Mouse (Mus musculus) liver, postnatal 0 days (tissue): ENCODE data around the gene Rhoq. TPM values are rescaled to one million over a fixed set of nuclear protein-coding genes. Genes with fewer than 3 reads are reported as not detected.

ENCODE experiments used
- ATAC-seq: fragments of 200-750 bp; cut with Nextera tagmentation; 2 replicates; pipeline ENCODE4 v1.8.0; 2017; ENCODE audit warnings: mild to moderate bottlenecking, moderate library complexity
- DNase-seq: peaks from one replicate; pipeline ENCODE4 v3.0.0-alpha.2; 2016
- H3K27ac ChIP-seq: fragments of 300-500 bp; sonication (generic); 2 replicates; pipeline ENCODE4 v1.5.1; 2014; ENCODE audit warnings: antibody characterized with exemption, moderate library complexity, mild to moderate bottlenecking, low read depth
- H3K27me3 ChIP-seq: fragments of 300-500 bp; sonication (generic); 2 replicates; pipeline ENCODE4 v1.6.1; 2014; ENCODE audit warnings: low read length, control low read depth, mixed read lengths; ENCODE audit not compliant: insufficient read depth
- H3K36me3 ChIP-seq: fragments of 300-500 bp; sonication (generic); replicated peaks from 2 replicates; pipeline ENCODE4 v1.6.1; 2014; ENCODE audit warnings: mild to moderate bottlenecking, control low read depth, low read length, moderate library complexity, mixed read lengths; ENCODE audit not compliant: insufficient read depth
- H3K4me1 ChIP-seq: fragments of 300-500 bp; sonication (generic); 2 replicates; pipeline ENCODE4 v1.6.1; 2014; ENCODE audit warnings: antibody characterized with exemption, mild to moderate bottlenecking, control low read depth; ENCODE audit not compliant: insufficient read depth
- H3K4me2 ChIP-seq: fragments of 300-500 bp; sonication (generic); 2 replicates; pipeline ENCODE4 v1.6.1; 2014; ENCODE audit warnings: low read depth, mild to moderate bottlenecking, low read length, moderate library complexity, mixed read lengths
- H3K4me3 ChIP-seq: fragments of 300-500 bp; sonication (generic); 2 replicates; pipeline ENCODE4 v1.5.1; 2014; ENCODE audit warnings: low read depth, low read length
- H3K9ac ChIP-seq: fragments of 300-500 bp; sonication (generic); replicated peaks from 2 replicates; pipeline ENCODE4 v1.6.1; 2014; ENCODE audit warnings: mild to moderate bottlenecking, moderate library complexity
- H3K9me3 ChIP-seq: fragments of 300-500 bp; sonication (generic); 2 replicates; pipeline ENCODE4 v1.6.1; 2016; ENCODE audit warnings: mild to moderate bottlenecking, control low read depth, low read length, mixed read lengths
- CTCF ChIP-seq: sonication (generic); IDR thresholded peaks from 2 replicates; pipeline ENCODE4 v1.5.1; 2016; ENCODE audit warnings: antibody characterized with exemption, low read depth
- EP300 ChIP-seq: IDR thresholded peaks from 2 replicates; pipeline ENCODE4 v1.6.1; 2016; ENCODE audit warnings: antibody characterized with exemption, low read depth, mild to moderate bottlenecking
- WGBS: fragments of 180-500 bp; shearing (Covaris S2); extraction: QIAGEN DNeasy Blood & Tissue Kit; methylation state at CpG from one replicate; pipeline ENCODE4 v1.1.7; 2014; ENCODE audit not compliant: insufficient replicate concordance; 5-methylcytosine and 5-hydroxymethylcytosine counted together
- polyA plus RNA-seq: library from polyadenylated mRNA; unstranded; fragments of >200 nt; fragmentation: Nextera tagmentation; extraction: Ambion mirVana; gene quantifications from 2 replicates; pipeline ENCODE4 v1.2.1, GENCODE M21; 2015

Gene Rhoq
- polyA plus RNA-seq, 1 experiment from 2014 or later = 1.6 TPM

DNA sequence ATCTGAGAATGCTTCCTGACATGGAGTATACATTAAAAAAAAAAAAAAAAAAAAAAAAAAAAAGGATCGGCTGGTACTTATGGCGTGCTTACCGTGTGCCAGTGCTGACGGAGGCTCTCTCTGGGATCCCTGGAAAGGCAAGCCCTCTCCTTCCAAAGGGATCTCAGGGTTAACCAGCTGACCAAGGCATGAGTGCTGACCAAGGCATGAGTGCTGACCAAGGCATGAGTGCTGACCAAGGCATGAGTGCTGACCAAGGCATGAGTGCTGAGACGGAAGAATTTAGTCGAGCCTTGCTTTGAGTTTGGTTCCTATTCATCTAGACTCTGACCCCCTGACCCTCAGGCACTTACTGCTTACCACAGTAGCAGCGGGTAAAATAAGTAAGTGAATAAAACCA, 24.2 kb upstream of the Rhoq start:
- 76% methylated on average over 7 of the region's 7 CpGs for WGBS
- no peak overlapping the region for H3K27ac ChIP-seq
- H3K9ac ChIP-seq = no peak overlapping the region
- no peaks in the 10 kb centered on the region for H3K36me3 ChIP-seq
- H3K4me1 ChIP-seq = no peaks in the 10 kb centered on the region; the same call in 1 of the 2 replicates
- DNase-seq (no peak), ATAC-seq (no peak)
- H3K4me3 ChIP-seq = no peak overlapping the region
- H3K4me2 ChIP-seq = no peak overlapping the region
- H3K9me3 ChIP-seq = no peaks in the 10 kb centered on the region
- TF ChIP-seq EP300 (no peak), CTCF (no peak)
- H3K27me3 ChIP-seq = no peaks in the 10 kb centered on the region

DNA sequence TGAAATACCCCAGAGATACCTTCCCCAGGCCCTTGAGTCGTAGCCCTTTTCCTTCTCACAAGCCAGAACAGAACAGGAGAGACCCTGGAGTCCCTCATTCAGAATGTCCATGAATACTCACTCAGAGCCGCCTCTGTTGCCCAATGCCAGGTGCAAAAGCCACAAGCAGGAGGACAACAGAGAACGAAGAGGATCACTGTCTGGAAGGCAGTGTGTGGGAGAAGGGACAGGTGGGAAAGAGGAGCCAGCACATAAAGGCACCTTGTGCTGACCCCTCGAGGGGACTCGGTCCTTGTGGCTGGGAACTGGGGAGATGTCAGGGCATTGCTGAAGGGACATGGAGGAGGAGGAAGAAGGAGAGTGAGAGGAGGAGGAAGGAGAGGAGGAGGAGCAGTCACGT, 20.8 kb upstream of the Rhoq start:
- no peak for ATAC-seq
- Histone ChIP-seq H3K27ac (no peak overlapping the region), H3K9ac (no peak overlapping the region), H3K27me3 (no peaks in the 10 kb centered on the region), H3K9me3 (no peaks in the 10 kb centered on the region), H3K4me1 (no peaks in the 10 kb centered on the region; the same call in 1 of the 2 replicates), H3K36me3 (no peaks in the 10 kb centered on the region), H3K4me2 (no peak overlapping the region), H3K4me3 (no peak overlapping the region)
- WGBS = 55% methylated on average over 6 of the region's 6 CpGs
- DNase-seq = no peak
- TF ChIP-seq EP300 (no peak), CTCF (no peak)

DNA sequence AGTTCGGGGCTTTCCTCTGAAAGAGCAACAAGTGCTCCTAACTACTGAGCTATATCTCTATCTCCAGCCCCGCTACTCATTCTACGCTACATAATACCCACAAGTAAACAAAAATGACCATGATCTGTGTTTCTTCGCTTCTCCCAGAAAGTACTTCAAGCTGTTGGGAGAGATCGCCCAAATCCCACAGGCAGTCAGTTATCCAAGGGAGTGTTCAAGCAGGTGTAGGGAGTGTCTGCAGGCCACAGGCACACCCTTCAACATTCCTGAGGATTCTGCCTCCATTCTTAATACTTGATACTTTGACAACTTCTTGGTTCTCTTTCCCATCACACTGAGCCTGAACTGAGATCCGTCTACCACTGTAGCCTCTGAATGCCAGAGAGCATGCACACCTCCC, 19.7 kb upstream of the Rhoq start:
- DNase-seq (no peak), ATAC-seq (no peak)
- WGBS = 77% methylated on average over 6 of the region's 6 CpGs
- H3K4me1 ChIP-seq = no peaks in the 10 kb centered on the region; the same call in 1 of the 2 replicates
- no peak overlapping the region for H3K4me3 ChIP-seq
- H3K27me3 ChIP-seq = no peaks in the 10 kb centered on the region
- no peak overlapping the region for H3K27ac ChIP-seq
- no peak overlapping the region for H3K9ac ChIP-seq
- no peak overlapping the region for H3K4me2 ChIP-seq
- no peaks in the 10 kb centered on the region for H3K36me3 ChIP-seq
- no peak for TF ChIP-seq CTCF
- TF ChIP-seq EP300 = no peak
- H3K9me3 ChIP-seq = no peaks in the 10 kb centered on the region

DNA sequence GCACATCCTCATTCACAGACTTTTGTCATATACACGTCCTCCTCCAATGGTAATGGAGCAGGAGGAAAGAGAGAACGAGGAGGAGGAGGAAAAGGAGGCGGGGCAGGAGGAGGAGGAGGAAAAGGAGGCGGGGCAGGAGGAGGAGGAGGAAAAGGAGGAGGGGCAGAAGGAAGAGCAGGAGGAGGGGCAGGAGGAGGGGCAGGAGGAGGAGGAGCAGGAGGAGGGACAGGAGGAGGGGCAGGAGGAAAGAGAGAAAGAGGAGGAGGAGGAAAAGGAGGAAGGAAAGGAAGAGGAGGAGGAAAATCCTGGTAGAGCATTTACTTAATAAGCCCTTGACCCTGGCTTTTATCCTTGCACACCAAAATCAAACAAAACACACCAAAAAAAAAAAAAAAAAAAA, 16.8 kb upstream of the Rhoq start:
- 56% methylated on average over 4 of the region's 4 CpGs for WGBS
- no peak for ATAC-seq
- Histone ChIP-seq H3K9me3 (no peaks in the 10 kb centered on the region), H3K9ac (no peak overlapping the region), H3K27ac (no peak overlapping the region), H3K4me1 (no peaks in the 10 kb centered on the region), H3K4me3 (no peak overlapping the region), H3K36me3 (no peaks in the 10 kb centered on the region), H3K27me3 (no peaks in the 10 kb centered on the region), H3K4me2 (no peak overlapping the region)
- no peak for DNase-seq
- TF ChIP-seq EP300 (no peak), CTCF (no peak)

DNA sequence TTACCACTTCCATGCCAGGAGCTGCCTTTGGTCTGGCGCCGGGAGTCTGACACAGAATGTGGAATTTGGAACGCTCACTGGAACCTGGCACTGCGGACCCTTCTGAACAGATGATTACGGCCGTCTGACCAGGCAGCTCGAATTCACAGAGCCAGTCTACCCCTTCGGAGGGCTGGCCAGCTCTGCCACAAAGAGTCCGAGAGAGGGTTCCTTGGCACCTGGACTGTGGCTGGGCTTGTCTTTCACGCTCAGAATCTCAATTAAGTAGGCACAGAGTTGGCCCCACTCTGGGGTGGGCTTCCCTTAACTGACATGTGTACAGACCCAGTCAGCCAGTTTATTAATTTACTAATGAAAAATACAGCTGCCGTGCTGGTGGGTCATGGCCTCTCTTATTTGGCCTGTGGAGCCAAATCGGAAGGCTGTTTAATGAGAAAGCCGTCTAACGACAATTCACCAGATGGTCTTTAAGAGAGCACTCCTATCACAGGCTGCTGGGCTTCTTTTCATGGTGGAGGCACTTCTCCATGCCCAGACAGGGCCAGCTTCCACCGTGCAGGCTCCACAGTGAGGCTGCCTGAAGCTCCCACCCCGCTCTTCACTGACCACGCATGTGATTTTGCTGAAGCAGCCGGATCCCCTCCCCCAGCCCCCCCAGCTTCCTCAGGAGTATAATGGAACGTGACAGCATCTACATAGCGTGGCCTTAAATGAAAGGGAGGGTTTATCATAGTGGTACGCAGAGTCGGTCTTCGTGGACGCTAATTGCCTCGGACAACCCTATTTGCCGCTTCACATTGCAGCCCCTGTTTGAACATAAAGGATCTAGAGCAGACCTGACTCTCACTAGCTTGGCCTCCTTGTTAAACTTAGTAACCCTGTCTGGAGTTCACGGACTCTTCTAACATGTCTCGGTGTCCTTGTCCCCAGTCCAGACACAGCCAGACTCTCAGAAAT, 14.8 kb upstream of the Rhoq start, which contains the start of gene Atp6v1e2:
Gene Atp6v1e2, minus strand, starts transcription at position 58 of the 957 bp plus-strand sequence.
- Histone ChIP-seq H3K4me1 (no peaks in the 10 kb centered on the region), H3K27me3 (no peaks in the 10 kb centered on the region), H3K4me2 (no peak within 1 kb of the TSS), H3K27ac (no peak within 1 kb of the TSS), H3K9ac (no peak within 1 kb of the TSS), H3K4me3 (no peak within 1 kb of the TSS), H3K9me3 (no peaks in the 10 kb centered on the region), H3K36me3 (no peaks in the 10 kb centered on the region)
- no peak for TF ChIP-seq CTCF
- TF ChIP-seq EP300 = no peak
- ATAC-seq = no peak
- DNase-seq = no peak
- WGBS = 83% methylated on average over 28 of the region's 28 CpGs

DNA sequence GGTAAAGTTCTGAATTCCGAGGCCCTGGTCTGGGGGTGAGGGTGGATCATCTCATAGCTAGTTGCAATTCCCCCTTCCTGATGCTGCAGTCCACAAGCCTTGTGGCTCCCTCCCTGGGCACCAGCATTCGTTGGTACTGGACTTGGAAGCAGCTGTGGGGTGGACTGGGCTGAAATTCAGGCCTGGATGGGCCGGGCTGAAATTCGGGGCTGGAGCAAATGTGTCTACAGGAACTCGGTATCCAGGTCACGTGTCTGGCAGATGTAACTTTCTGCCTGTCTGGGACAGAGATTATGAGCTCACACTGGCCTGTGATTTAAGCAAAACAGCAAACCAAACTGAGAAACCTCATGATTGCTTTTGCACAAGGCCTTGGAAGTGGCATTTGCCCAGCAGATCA, 14.1 kb upstream of the Rhoq start:
- ATAC-seq (no peak), DNase-seq (no peak)
- TF ChIP-seq CTCF (no peak), EP300 (no peak)
- H3K27me3 ChIP-seq = no peaks in the 10 kb centered on the region
- no peak overlapping the region for H3K9ac ChIP-seq
- no peaks in the 10 kb centered on the region for H3K36me3 ChIP-seq
- no peak overlapping the region for H3K4me3 ChIP-seq
- 83% methylated on average over 6 of the region's 6 CpGs for WGBS
- no peaks in the 10 kb centered on the region for H3K4me1 ChIP-seq
- no peak overlapping the region for H3K4me2 ChIP-seq
- no peaks in the 10 kb centered on the region for H3K9me3 ChIP-seq
- no peak overlapping the region for H3K27ac ChIP-seq
